Mouse (Mus musculus) limb, embryonic 10.5 days (tissue): ENCODE data around the gene Fmo1. TPM values are rescaled to one million over a fixed set of nuclear protein-coding genes. Genes with fewer than 3 reads are reported as not detected.

Source experiments
- DNase-seq: peaks from one replicate; pipeline ENCODE4 v3.0.0-alpha.2; 2017; ENCODE audit warnings: low spot score
- H3K27ac ChIP-seq: fragments of 300-500 bp; sonication (generic); 2 replicates; pipeline ENCODE4 v1.5.1; 2016; ENCODE audit warnings: mild to moderate bottlenecking
- H3K27me3 ChIP-seq: fragments of 300-500 bp; sonication (generic); 2 replicates; pipeline ENCODE4 v1.6.1; 2016; ENCODE audit warnings: low read depth, mild to moderate bottlenecking; ENCODE audit not compliant: poor library complexity, severe bottlenecking
- H3K36me3 ChIP-seq: fragments of 300-500 bp; sonication (generic); 2 replicates; pipeline ENCODE4 v1.6.1; 2016; ENCODE audit warnings: mild to moderate bottlenecking, moderate library complexity
- H3K4me1 ChIP-seq: fragments of 300-500 bp; sonication (generic); 2 replicates; pipeline ENCODE4 v1.6.1; 2016
- H3K4me3 ChIP-seq: fragments of 300-500 bp; sonication (generic); 2 replicates; pipeline ENCODE4 v1.5.1; 2016; ENCODE audit warnings: mild to moderate bottlenecking, moderate library complexity
- H3K9me3 ChIP-seq: fragments of 300-500 bp; sonication (generic); replicated peaks from 2 replicates; pipeline ENCODE4 v1.6.1; 2016; ENCODE audit warnings: mild to moderate bottlenecking
- WGBS: fragments of 180-500 bp; shearing (Covaris S2); methylation state at CpG from one replicate; pipeline ENCODE4 v1.1.7; 2016; 5-methylcytosine and 5-hydroxymethylcytosine counted together
- polyA plus RNA-seq: library from polyadenylated mRNA; unstranded; fragments of >200 nt; fragmentation: Nextera tagmentation; extraction: Ambion mirVana; gene quantifications from 2 replicates; pipeline ENCODE4 v1.2.1, GENCODE M21; 2016

Fmo1 gene
- polyA plus RNA-seq, 1 experiment from 2014 or later: 2.1 TPM

DNA sequence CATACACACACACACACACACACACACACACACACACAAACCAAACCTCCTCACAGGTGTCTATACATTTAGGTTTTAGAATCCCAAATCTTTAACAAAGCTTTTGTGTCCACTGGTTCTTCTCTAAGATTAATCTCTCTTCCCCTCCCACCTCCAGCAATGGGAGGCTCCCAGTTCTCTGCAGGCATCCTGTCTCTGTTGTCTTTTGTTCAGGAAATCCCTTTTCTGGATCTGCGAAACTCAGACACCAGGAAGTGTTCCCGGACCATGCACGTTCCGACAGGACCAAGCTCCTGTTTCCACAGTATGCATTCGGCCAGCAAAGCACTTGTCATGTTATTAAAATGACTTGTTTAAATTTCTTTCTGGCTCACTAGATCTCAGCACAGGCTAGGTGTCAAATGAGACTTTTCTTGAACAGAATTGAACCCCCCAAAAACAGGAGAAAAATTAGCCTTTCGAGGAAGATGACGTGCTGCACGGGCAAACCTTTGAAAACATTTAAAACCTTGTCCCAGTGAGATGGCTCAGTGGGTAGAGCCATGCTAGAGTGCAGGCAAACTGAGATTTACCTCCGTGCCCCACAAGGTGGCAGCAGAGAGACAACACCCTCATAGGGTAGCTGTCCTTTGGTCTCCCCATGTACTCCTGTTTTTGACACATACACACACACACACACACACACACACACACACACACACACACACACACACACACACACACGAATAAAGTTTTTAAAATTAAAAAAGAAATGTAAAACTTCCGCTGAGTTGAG lies 13.4 kb upstream of the Fmo1 start:
- Histone ChIP-seq H3K27ac (no peak overlapping the region), H3K36me3 (no peaks in the 10 kb centered on the region), H3K27me3 (no peaks in the 10 kb centered on the region), H3K4me1 (peaks cover 3% of the 10 kb centered on the region; the same call in 1 of the 2 replicates), H3K4me3 (no peak overlapping the region), H3K9me3 (no peaks in the 10 kb centered on the region)
- WGBS: 61% methylated on average over 11 of the region's 11 CpGs
- peak; percentile 69 for DNase-seq

DNA sequence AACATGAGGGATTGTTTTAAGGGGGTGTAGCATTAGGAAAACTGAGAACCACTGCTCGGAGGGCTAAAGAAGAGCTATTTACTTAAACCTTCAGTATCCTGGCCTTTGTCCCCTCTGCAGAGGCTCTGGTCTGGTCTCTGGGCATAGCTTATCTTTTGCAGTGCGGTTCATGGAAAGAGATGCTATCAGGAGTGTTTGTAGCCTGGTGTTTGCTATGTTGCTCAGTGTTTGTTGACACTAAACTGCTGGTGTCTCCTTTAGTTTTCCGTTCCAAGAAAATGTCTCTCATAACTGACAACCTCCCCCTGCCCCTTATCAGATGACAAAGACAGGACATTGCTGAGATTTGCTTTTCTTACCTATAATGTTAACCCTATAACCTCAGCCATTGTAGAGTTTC lies 8.7 kb upstream of the Fmo1 start:
- Histone ChIP-seq H3K4me1 (peaks cover 34% of the 10 kb centered on the region), H3K27me3 (no peaks in the 10 kb centered on the region), H3K4me3 (no peak overlapping the region), H3K36me3 (no peaks in the 10 kb centered on the region), H3K9me3 (no peaks in the 10 kb centered on the region), H3K27ac (peak overlapping the region; percentile 43; the same call in 1 of the 2 replicates)
- 66% methylated on average over 3 of the region's 3 CpGs for WGBS
- DNase-seq: no peak

DNA sequence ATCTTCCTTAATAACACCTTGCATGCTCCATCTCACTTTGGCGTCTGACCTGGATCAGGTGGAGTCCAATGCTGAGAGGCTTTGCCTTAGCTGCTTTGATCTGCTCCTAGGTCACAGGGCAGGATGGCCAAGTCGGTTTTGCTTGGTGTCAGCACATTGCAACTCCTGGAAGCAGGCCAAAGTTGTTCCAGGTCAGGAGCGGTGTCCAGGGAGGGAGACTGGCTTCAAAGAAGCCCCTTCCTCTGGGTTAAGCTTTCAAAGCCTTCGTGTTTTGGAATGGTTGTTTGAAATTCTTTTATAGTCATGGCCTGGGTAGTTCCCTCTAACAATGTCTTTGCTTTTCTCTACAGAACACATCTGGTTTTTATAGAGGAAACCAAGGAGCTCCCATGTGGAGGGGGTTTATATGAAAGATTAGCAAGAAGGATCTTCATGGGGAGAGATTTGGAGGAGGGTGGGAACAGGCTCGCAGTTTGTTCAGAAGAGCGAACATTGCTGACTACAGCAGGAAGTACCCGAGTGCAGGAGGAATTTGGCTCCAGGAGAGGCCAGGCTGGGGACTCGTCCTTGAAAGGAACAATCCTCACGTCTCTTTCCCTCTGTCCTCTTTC lies 5.4 kb upstream of the Fmo1 start:
- 0 out of 2 replicates have a peak overlapping the region, but pooled peaks have one; percentile 9 for H3K4me3 ChIP-seq
- peak overlapping the region; percentile 79 for H3K27ac ChIP-seq
- H3K9me3 ChIP-seq: no peaks in the 10 kb centered on the region
- no peaks in the 10 kb centered on the region for H3K36me3 ChIP-seq
- H3K4me1 ChIP-seq: peaks cover 35% of the 10 kb centered on the region
- no peaks in the 10 kb centered on the region for H3K27me3 ChIP-seq
- no peak for DNase-seq
- WGBS: 31% methylated on average over 9 of the region's 9 CpGs

DNA sequence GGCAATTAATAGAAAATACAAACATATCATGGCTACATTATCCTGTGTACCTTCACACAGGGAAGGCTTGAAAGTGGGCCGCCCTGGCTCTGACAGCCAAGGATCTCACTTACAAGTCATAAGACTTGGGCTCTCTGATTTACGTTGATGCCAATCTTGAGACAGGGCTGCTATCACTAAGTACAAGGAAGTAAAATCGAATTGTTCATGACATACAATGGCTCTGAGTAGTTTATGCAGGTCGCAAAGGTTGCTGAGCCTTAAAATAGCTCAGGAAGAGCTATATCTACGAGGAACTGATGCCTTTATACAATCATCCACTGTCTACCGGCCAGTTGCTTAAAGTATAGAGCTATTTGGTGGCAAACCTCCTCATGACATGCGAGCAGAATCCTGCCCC lies 4.6 kb upstream of the Fmo1 start:
- no peaks in the 10 kb centered on the region for H3K36me3 ChIP-seq
- H3K27ac ChIP-seq: peak overlapping the region; percentile 79
- no peak for DNase-seq
- no peak overlapping the region for H3K4me3 ChIP-seq
- WGBS: 85% methylated on average over 7 of the region's 7 CpGs
- H3K27me3 ChIP-seq: no peaks in the 10 kb centered on the region
- peaks cover 43% of the 10 kb centered on the region for H3K4me1 ChIP-seq
- no peaks in the 10 kb centered on the region for H3K9me3 ChIP-seq

DNA sequence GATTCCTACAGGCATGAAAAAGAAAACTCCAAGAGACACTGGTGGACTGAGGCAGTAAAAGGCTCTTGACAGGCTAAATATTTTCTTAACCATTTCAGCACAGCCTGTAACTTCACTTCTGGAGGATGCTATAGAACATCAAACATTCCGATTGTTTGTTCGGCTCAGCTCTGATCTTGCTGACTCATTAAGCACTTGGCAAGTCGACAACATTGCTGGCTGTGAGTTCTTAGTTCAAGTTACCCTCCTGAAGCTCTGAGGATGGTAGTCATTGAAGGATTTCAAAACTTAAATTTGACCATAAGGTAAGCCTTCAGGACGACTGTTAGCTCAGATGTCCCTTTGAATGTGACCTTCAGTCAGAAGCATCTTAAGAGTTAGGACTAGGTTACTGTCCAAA lies 986 bp upstream of the Fmo1 start:
- Histone ChIP-seq H3K9me3 (no peaks in the 10 kb centered on the region), H3K27ac (no peak overlapping the region), H3K4me1 (peaks cover 45% of the 10 kb centered on the region), H3K4me3 (no peak overlapping the region), H3K27me3 (no peaks in the 10 kb centered on the region), H3K36me3 (no peaks in the 10 kb centered on the region)
- no peak for DNase-seq
- 86% methylated on average over 4 of the region's 4 CpGs for WGBS

DNA sequence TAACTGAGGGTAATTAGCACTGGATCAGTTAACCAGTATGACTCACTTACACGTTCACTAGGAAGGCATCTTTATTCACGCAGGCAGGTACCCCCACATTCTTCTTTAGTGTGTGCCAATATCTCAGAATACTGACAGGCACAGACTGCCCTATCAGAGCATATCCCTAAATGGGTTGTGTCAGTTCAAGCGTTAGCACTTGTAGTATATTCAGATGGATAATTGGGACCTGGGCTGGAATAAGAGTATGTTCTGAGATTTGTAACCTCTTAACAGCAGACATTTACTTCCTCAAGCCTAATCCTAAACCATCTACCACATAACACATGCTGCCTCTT lies 948 bp downstream of the Fmo1 start:
- WGBS: 76% methylated on average over 3 of the region's 3 CpGs
- H3K9me3 ChIP-seq: no peaks in the 10 kb centered on the region
- no peaks in the 10 kb centered on the region for H3K36me3 ChIP-seq
- H3K4me1 ChIP-seq: peaks cover 34% of the 10 kb centered on the region
- no peak overlapping the region for H3K4me3 ChIP-seq
- H3K27me3 ChIP-seq: no peaks in the 10 kb centered on the region
- no peak overlapping the region for H3K27ac ChIP-seq
- DNase-seq: no peak

DNA sequence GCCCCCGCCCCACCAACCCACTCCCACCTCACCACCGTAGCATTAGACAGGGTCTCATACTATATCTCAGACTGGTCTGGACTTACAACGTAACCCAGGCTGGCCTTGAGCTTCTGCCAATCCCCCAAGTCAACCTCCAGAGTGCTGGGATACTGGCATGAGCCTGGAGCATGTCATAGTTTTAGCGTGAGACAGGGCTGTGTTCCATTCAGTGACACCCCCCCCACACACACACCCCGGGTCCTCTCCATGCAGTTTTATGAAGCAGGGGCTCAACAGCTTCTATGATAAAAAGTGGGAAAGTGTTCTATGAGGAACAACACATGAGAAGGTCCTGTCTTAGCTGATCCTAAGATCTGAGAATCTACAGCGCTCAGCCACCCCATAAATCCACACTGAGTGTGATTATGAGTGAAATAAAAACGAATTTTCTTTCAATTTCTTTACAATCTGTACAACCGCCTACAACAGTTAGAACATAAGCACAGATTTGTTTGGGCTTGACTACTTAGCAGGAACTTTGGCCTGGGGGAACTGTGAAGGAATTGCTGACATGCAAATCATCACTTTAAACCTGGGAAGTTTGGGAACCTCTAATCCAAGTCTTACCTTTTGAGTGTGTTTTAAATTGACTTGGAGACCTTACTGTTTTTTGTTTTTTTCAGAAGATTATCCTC lies 1.5 kb downstream of the Fmo1 start:
- H3K9me3 ChIP-seq: no peaks in the 10 kb centered on the region
- peaks cover 30% of the 10 kb centered on the region for H3K4me1 ChIP-seq
- H3K4me3 ChIP-seq: no peak overlapping the region
- WGBS: 85% methylated on average over 8 of the region's 8 CpGs
- H3K36me3 ChIP-seq: no peaks in the 10 kb centered on the region
- no peak for DNase-seq
- H3K27me3 ChIP-seq: no peaks in the 10 kb centered on the region
- no peak overlapping the region for H3K27ac ChIP-seq

DNA sequence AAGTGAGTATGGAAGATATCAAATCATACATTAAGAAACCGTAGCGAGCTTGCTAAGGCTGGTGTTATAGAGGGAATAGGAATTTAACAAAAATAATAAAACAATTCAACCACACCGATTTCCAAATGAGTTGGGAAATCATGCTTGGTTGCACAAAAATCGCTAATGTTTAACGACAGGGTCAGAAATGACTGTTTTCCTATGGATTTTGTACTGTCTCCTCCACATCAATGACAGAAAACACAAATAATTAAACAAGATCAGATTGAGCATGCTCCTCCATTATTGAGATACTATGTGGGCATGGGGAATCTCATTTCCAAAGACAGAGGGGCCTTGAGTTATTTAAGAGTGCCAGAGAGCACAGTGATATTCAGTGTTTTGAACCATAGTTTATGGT lies 2.1 kb downstream of the Fmo1 start:
- WGBS: 95% methylated on average over 5 of the region's 5 CpGs
- Histone ChIP-seq H3K27ac (no peak overlapping the region), H3K9me3 (no peaks in the 10 kb centered on the region), H3K36me3 (no peaks in the 10 kb centered on the region), H3K4me3 (no peak overlapping the region), H3K27me3 (no peaks in the 10 kb centered on the region), H3K4me1 (peaks cover 37% of the 10 kb centered on the region)
- no peak for DNase-seq

DNA sequence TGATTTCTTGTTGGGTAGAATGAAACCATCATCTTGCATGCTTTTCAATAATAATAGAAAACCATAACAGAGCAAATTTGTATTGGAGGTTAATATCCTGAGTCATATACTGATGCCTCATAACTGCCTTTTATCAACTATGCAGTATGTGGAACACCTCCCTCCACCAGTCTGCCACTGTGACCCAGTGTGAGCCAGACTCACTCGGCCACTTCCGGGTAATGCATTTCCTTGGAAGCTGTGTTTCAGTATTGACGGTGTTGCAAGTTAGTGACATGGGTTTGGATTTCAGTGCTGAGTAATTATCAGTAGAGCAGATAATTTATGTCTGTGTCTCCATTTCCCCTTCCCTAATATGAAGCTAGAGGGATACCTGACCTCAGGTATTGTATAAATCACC lies 2.8 kb downstream of the Fmo1 start:
- H3K27ac ChIP-seq: no peak overlapping the region
- DNase-seq: no peak
- H3K27me3 ChIP-seq: no peaks in the 10 kb centered on the region
- H3K36me3 ChIP-seq: no peaks in the 10 kb centered on the region
- no peak overlapping the region for H3K4me3 ChIP-seq
- WGBS: 83% methylated on average over 3 of the region's 3 CpGs
- H3K4me1 ChIP-seq: peaks cover 44% of the 10 kb centered on the region
- no peaks in the 10 kb centered on the region for H3K9me3 ChIP-seq

DNA sequence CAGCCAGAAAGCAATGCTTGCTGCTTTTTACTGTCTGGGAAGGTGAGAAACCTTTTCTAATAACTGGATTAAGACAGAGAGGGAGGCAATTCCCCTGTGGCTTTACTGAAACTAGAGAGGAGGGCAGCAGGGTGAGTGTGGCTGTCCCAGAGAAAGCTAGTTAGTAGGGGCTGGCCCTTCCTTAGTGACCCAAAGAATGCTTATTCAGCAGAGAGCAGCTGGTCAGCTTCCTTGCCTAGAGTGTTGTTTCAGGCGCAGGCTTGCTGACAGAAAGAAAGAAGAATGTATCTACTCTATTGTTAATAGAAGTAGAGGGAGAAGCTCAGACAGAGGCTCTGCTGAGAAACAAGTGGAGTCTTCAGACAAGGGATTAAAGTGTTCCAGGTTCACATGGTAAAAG lies 4.1 kb downstream of the Fmo1 start:
- no peak for DNase-seq
- no peaks in the 10 kb centered on the region for H3K36me3 ChIP-seq
- no peak overlapping the region for H3K4me3 ChIP-seq
- no peaks in the 10 kb centered on the region for H3K27me3 ChIP-seq
- peaks cover 44% of the 10 kb centered on the region for H3K4me1 ChIP-seq
- WGBS: 61% methylated on average over 1 of the region's 1 CpGs
- H3K27ac ChIP-seq: no peak overlapping the region
- H3K9me3 ChIP-seq: no peaks in the 10 kb centered on the region

DNA sequence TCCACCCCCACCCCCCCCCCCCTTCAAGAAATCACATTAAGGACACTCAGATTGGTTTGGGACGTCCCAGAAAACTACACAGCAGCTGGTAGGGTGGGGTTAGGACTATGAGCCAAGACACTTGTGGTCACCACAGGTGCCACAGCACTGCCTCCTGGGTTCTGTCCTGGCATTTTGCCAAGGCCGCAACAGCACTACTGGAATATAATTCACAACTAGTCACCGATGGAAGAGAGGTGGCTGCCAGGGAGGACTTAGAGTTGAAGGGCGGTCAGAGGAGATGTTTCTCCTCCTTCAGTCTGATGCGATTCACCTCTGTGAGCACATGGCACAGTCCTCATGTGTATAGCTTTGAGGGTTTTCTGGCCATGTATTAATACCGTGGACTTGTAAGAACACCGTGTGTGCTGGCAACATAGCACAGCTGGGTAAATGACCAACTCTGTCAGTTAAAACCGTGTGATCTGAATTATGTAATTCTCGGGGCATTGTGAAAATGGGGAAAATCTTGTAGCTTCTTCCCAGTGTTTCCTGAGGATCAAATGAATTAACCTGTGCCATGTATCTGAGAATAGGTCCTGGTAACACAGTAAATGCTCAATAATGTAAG lies 6.3 kb downstream of the Fmo1 start:
- no peak for DNase-seq
- no peaks in the 10 kb centered on the region for H3K27me3 ChIP-seq
- H3K4me1 ChIP-seq: peaks cover 30% of the 10 kb centered on the region
- no peaks in the 10 kb centered on the region for H3K36me3 ChIP-seq
- H3K9me3 ChIP-seq: no peaks in the 10 kb centered on the region
- no peak overlapping the region for H3K4me3 ChIP-seq
- 91% methylated on average over 9 of the region's 9 CpGs for WGBS
- no peak overlapping the region; the same call in 1 of the 2 replicates for H3K27ac ChIP-seq

DNA sequence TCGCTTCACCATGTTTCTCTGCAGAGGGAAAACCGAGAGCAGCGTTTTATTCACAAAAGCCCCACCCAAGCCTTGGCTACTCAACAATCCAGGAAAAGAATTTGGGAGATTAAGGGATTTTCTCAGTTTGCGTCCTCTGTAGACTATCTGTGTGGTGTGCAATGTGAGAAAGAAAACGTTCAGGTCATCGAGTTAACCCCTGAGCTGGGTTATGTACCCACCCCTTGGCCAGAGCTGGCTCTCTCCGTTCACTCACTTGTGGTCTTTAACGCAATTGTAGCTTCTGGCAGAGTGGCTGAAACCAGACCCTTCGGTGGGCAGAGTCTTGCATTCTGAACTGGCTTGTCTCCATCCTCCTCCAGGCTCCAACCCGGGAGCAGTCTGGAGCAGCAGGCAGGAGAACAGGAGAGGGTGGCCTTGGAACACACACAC lies 6.8 kb downstream of the Fmo1 start:
- H3K27me3 ChIP-seq: no peaks in the 10 kb centered on the region
- peaks cover 25% of the 10 kb centered on the region for H3K4me1 ChIP-seq
- H3K36me3 ChIP-seq: no peaks in the 10 kb centered on the region
- WGBS: 72% methylated on average over 10 of the region's 10 CpGs
- H3K27ac ChIP-seq: peak overlapping the region; percentile 65
- DNase-seq: no peak
- no peak overlapping the region for H3K4me3 ChIP-seq
- H3K9me3 ChIP-seq: no peaks in the 10 kb centered on the region

DNA sequence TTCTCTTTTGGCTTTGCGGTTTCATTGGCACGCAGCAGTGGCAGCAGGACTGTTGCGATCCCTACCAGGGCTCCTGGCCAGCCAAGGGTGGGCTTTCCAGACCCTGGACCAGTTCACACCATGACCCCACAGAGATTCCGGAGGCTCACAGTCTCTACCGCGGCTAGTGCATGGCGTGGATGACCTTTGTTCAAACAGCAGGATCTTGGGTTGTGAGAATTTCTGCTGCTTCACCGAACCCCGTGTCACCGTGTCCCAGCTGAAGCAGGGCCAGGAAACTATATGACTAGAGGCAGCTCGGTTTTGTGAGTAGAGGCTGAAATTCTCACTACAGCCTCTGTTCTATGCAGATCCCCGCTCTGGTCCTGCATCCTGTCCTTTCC lies 7.7 kb downstream of the Fmo1 start:
- DNase-seq: no peak
- 86% methylated on average over 12 of the region's 12 CpGs for WGBS
- H3K36me3 ChIP-seq: no peaks in the 10 kb centered on the region
- H3K4me3 ChIP-seq: no peak overlapping the region
- peaks cover 25% of the 10 kb centered on the region for H3K4me1 ChIP-seq
- no peaks in the 10 kb centered on the region for H3K27me3 ChIP-seq
- no peaks in the 10 kb centered on the region for H3K9me3 ChIP-seq
- peak overlapping the region; percentile 65; the same call in 1 of the 2 replicates for H3K27ac ChIP-seq
